Mouse (Mus musculus) midbrain, embryonic 16.5 days (tissue): Measurements from ENCODE around the gene Vmn1r115. TPM values are rescaled to one million over a fixed set of nuclear protein-coding genes. Genes with fewer than 3 reads are reported as not detected.
"Not testable (repeated sequence)": the region's sequence is repeated elsewhere in the genome, so short reads cannot be mapped to it uniquely, and the experiment has no call there.

ENCODE experiments used
- ATAC-seq: fragments of 200-750 bp; cut with Nextera tagmentation; 2 replicates; pipeline ENCODE4 v1.8.0; 2017; ENCODE audit warnings: moderate TSS enrichment
- H3K27ac ChIP-seq: fragments of 300-500 bp; sonication (generic); 2 replicates; pipeline ENCODE4 v1.5.1; 2014; ENCODE audit warnings: mild to moderate bottlenecking, low read length, mixed read lengths
- H3K27me3 ChIP-seq: fragments of 300-500 bp; sonication (generic); 2 replicates; pipeline ENCODE4 v1.6.1; 2014; ENCODE audit warnings: low read depth, low read length, mixed read lengths; ENCODE audit not compliant: control insufficient read depth, insufficient read depth
- H3K36me3 ChIP-seq: fragments of 300-500 bp; sonication (generic); 2 replicates; pipeline ENCODE4 v1.6.1; 2014; ENCODE audit warnings: mild to moderate bottlenecking, low read length, moderate library complexity, mixed read lengths; ENCODE audit not compliant: control insufficient read depth, insufficient read depth
- H3K4me1 ChIP-seq: fragments of 300-500 bp; sonication (generic); 2 replicates; pipeline ENCODE4 v1.6.1; 2014; ENCODE audit warnings: mild to moderate bottlenecking, low read length, mixed read lengths; ENCODE audit not compliant: control insufficient read depth, insufficient read depth
- H3K4me2 ChIP-seq: fragments of 300-500 bp; sonication (generic); 2 replicates; pipeline ENCODE4 v1.6.1; 2014; ENCODE audit warnings: mild to moderate bottlenecking, low read length, mixed read lengths
- H3K4me3 ChIP-seq: fragments of 300-500 bp; sonication (generic); 2 replicates; pipeline ENCODE4 v1.5.1; 2014; ENCODE audit warnings: low read depth, mild to moderate bottlenecking, low read length, moderate library complexity, mixed read lengths
- H3K9ac ChIP-seq: fragments of 300-500 bp; sonication (generic); 2 replicates; pipeline ENCODE4 v1.6.1; 2014; ENCODE audit warnings: low read depth, low read length, mixed read lengths
- H3K9me3 ChIP-seq: fragments of 300-500 bp; sonication (generic); replicated peaks from 2 replicates; pipeline ENCODE4 v1.6.1; 2014; ENCODE audit warnings: mild to moderate bottlenecking, low read length, mixed read lengths; ENCODE audit not compliant: control insufficient read depth, poor library complexity, severe bottlenecking
- WGBS: fragments of 180-500 bp; shearing (Covaris S2); extraction: QIAGEN DNeasy Blood & Tissue Kit; methylation state at CpG from one replicate; pipeline ENCODE4 v1.1.7; 2014; 5-methylcytosine and 5-hydroxymethylcytosine counted together
- polyA plus RNA-seq: library from polyadenylated mRNA; unstranded; fragments of >200 nt; fragmentation: Nextera tagmentation; extraction: Ambion mirVana; gene quantifications from 2 replicates; pipeline ENCODE4 v1.2.1, GENCODE M21; 2015

Gene Vmn1r115
- not detected in 2 replicates for polyA plus RNA-seq

DNA sequence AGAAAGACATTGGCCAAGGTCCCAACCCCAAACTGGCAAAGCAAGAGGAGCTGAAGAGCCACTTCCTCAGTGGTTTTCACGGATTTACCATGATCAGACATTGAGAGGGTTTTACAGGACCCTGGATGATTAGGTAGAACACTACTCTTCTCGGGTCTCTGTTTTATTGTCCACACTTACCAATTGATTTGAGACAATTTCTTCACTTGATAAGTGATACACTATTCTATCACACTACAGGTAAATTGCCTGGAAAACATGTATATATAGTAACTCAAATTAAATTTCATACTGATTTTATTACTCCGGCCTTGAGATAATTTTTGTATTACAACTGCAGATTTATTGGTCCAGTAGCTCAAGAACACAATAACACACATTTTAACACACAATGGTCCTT lies at the start of gene Vmn1r115:
TSS of gene Vmn1r115 (minus strand) at position 101 of the 400 bp plus-strand sequence.
- not testable (repeated sequence) for ATAC-seq, H3K9ac ChIP-seq, H3K4me1 ChIP-seq, H3K9me3 ChIP-seq, H3K4me3 ChIP-seq, H3K36me3 ChIP-seq, H3K4me2 ChIP-seq, H3K27me3 ChIP-seq, H3K27ac ChIP-seq
- WGBS = 100% methylated on average over 1 of the region's 3 CpGs

DNA sequence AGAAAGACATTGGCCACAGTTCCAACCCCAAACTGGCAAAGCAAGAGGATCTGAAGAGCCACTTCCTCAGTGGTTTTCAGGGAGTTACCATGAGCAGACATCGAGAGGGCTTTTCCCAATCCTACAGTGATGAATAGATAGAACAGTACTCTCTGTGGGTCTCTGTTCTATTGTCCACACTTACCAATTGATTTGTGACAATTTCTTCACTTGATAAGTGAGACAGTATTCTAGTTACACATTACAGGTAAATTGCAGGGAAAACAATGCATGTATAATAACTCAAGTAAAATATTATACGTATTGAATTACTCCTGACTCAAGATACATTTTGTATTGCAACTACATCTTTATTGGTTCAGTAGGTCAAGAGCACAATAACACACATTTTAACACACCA lies 39.2 kb upstream of the Vmn1r115 start, which contains the start of gene Vmn1r117:
TSS of gene Vmn1r117 (minus strand) at position 101 of the 400 bp plus-strand sequence.
- H3K4me3 ChIP-seq, H3K27ac ChIP-seq, H3K4me2 ChIP-seq, ATAC-seq, H3K36me3 ChIP-seq, H3K4me1 ChIP-seq, H3K9me3 ChIP-seq, H3K27me3 ChIP-seq, H3K9ac ChIP-seq: not testable (repeated sequence)
- no CpG with 5 or more reads among the region's 2 CpGs for WGBS

GRCm38 (mm10) chr7:20871956-20872355 lies 27.2 kb upstream of the Vmn1r115 start, which contains the start of gene Vmn1r116:
Gene Vmn1r116 (plus strand): TSS chr7:20872256.
- ATAC-seq, H3K36me3 ChIP-seq, H3K9ac ChIP-seq, H3K4me3 ChIP-seq, H3K27ac ChIP-seq, H3K27me3 ChIP-seq, H3K4me1 ChIP-seq, H3K4me2 ChIP-seq, H3K9me3 ChIP-seq: not testable (repeated sequence)
- 61% methylated on average over 2 of the region's 3 CpGs for WGBS

GRCm38 (mm10) chr7:20812086-20812485 lies 32.7 kb downstream of the Vmn1r115 start, which contains the start of gene Vmn1r114:
Gene Vmn1r114 (minus strand): TSS chr7:20812186.
- not testable (repeated sequence) for H3K4me3 ChIP-seq, H3K4me1 ChIP-seq, H3K27me3 ChIP-seq, H3K9me3 ChIP-seq, H3K36me3 ChIP-seq, H3K27ac ChIP-seq, H3K9ac ChIP-seq, H3K4me2 ChIP-seq, ATAC-seq
- no CpG with 5 or more reads among the region's 5 CpGs for WGBS

Other genes starting within 250 kb of the Vmn1r115 start
- gene Gm4513, start 246.0 kb downstream of the Vmn1r115 start, polyA plus RNA-seq = not detected in 2 replicates
- gene Vmn1r107, start 176.1 kb downstream of the Vmn1r115 start, polyA plus RNA-seq = not detected in 2 replicates
- not detected in 2 replicates for gene Vmn1r111, start 141.8 kb downstream of the Vmn1r115 start, polyA plus RNA-seq
- gene Gm10668, start 114.4 kb downstream of the Vmn1r115 start, polyA plus RNA-seq = not detected in 2 replicates
- gene Vmn1r112, start 73.8 kb downstream of the Vmn1r115 start, polyA plus RNA-seq = not detected in 2 replicates
- not detected in 2 replicates for gene Vmn1r113, start 57.7 kb downstream of the Vmn1r115 start, polyA plus RNA-seq
- gene Vmn1r114, start 32.8 kb downstream of the Vmn1r115 start, polyA plus RNA-seq = not detected in 2 replicates
- not detected in 2 replicates for gene Vmn1r116, start 27.3 kb upstream of the Vmn1r115 start, polyA plus RNA-seq
- gene Vmn1r117, start 39.1 kb upstream of the Vmn1r115 start, polyA plus RNA-seq = not detected in 2 replicates
- gene Vmn1r118, start 67.4 kb upstream of the Vmn1r115 start, polyA plus RNA-seq = not detected in 2 replicates
- gene Vmn1r119, start 167.5 kb upstream of the Vmn1r115 start, polyA plus RNA-seq = not detected in 2 replicates
- gene Vmn1r120, start 208.8 kb upstream of the Vmn1r115 start, polyA plus RNA-seq = not detected in 2 replicates